Comparison of ENCODE assay signal across 21 mouse cellular contexts in the genomic region with DNA sequence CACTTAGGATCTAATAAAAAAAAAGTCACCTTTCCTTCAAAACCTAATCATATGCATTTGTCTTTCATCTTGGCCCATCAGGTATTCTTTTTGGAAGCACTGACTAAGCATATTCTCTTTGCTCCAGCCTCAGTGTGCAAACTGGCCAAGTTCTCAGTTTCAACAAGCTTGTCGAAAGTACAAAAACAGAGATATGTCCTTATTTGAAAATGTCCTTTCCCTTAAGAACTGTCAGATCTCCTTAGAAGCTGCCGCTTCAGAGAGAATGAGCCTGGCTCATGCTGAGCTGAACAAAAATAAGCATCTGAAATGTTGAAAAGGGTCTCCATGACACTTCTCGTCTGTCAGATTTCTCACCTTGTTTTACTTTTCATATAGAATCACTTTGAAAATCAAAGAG. TPM values are rescaled to one million over a fixed set of nuclear protein-coding genes. Genes with fewer than 3 reads are reported as not detected.
"Had no signal": no experiment of that assay in that cellular context is flagged by ENCODE, and none has a peak within 500 bp of the region (broad histone marks: within the 10 kb centered on the region; RNA-seq: fewer than 3 reads in every experiment).

No protein-coding gene starts in this region.

- DNase-seq: gastrocnemius, adult 2 months; gastrocnemius, postnatal 10 days; gastrocnemius, postnatal 25 days; heart, adult 11 months; heart, adult 2 months; heart, postnatal 14 days; heart, postnatal 36 days; kidney, adult 11 months; kidney, adult 2 months; kidney, adult 9 months; kidney, postnatal 14 days; kidney, postnatal 36 days; layer of hippocampus, adult 9-11 months; layer of hippocampus, postnatal 36 days; left cerebral cortex, postnatal 4 days had no signal

- ATAC-seq: hindbrain, postnatal 0 days; intestine, embryonic 16.5 days; liver, embryonic 12.5 days had no signal

RNA-seq across cellular contexts. Expression of gene Gabrb2, which starts 55.0 kb away (rescaled TPM):
- polyA plus RNA-seq: gonadal fat pad, adult 2 months; heart, adult 2 months; kidney, adult 2 months; large intestine, adult 2 months; liver, adult 2 months had no signal
